Mouse (Mus musculus) CH12.LX (cell line): Measurements from ENCODE around the gene Srgn. TPM values are rescaled to one million over a fixed set of nuclear protein-coding genes. Genes with fewer than 3 reads are reported as not detected.

Source experiments
- DNase-seq: peaks from one replicate; pipeline ENCODE4 v3.0.0-alpha.2; 2013; ENCODE audit errors: extremely low read depth
- H3K27ac ChIP-seq: 2 replicates; pipeline ENCODE4 v1.5.1; 2012; ENCODE audit warnings: low read depth, mild to moderate bottlenecking, control low read depth, moderate library complexity; ENCODE audit not compliant: insufficient read depth
- H3K27me3 ChIP-seq: replicated peaks from 2 replicates; pipeline ENCODE3; 2012; ENCODE audit warnings: inconsistent platforms
- H3K36me3 ChIP-seq, 2 experiments: replicated peaks in 1 of 2; 2 replicates each; pipeline versions ENCODE3 to v1.6.1; 2012; ENCODE audit warnings: inconsistent platforms in 1 of 2, low read length in 1 of 2, mild to moderate bottlenecking in 1 of 2, mixed read lengths in 1 of 2, moderate library complexity in 1 of 2; ENCODE audit not compliant: control insufficient read depth in 1 of 2, insufficient read depth in 1 of 2
- H3K4me1 ChIP-seq, 2 experiments: 2 replicates each; pipeline ENCODE4 v1.6.1; 2012; ENCODE audit warnings: inconsistent platforms in 1 of 2, moderate library complexity in 1 of 2; ENCODE audit not compliant: insufficient read depth in 2 of 2, control insufficient read depth in 1 of 2
- H3K4me2 ChIP-seq: 2 replicates; pipeline ENCODE4 v1.6.1; 2012; ENCODE audit warnings: low read depth, mild to moderate bottlenecking, control low read depth; ENCODE audit not compliant: poor library complexity, insufficient read depth, severe bottlenecking
- H3K4me3 ChIP-seq, 3 experiments: fragments of 150-350 bp in 1 of 3; sonication (generic) in 1 of 3; replicated peaks in 1 of 3; 2 replicates each; pipeline versions ENCODE3 to v1.5.1; 2011 to 2012; ENCODE audit warnings: low read depth in 2 of 3, low read length in 2 of 3, mild to moderate bottlenecking in 2 of 3, moderate library complexity in 2 of 3, control low read depth in 1 of 3, improper control_type of control experiment in 1 of 3, inconsistent platforms in 1 of 3, mixed read lengths in 1 of 3; ENCODE audit not compliant: poor library complexity in 1 of 3
- H3K79me2 ChIP-seq: replicated peaks from 2 replicates; pipeline ENCODE4 v1.6.1; 2012; ENCODE audit warnings: mild to moderate bottlenecking, moderate library complexity; ENCODE audit not compliant: control insufficient read depth, poor library complexity, insufficient read depth, severe bottlenecking; ENCODE audit errors: extremely low read depth
- H3K9ac ChIP-seq: 2 replicates; pipeline ENCODE4 v1.6.1; 2012; ENCODE audit warnings: low read depth, mild to moderate bottlenecking, control low read depth, moderate library complexity; ENCODE audit not compliant: insufficient read depth
- H3K9me3 ChIP-seq: replicated peaks from 2 replicates; pipeline ENCODE3; 2012; ENCODE audit warnings: low read length, inconsistent platforms, mixed read lengths
- CHD2 ChIP-seq: IDR thresholded peaks from 2 replicates; pipeline ENCODE4 v1.6.1; 2011; ENCODE audit warnings: low read length, improper control_type of control experiment
- E2F4 ChIP-seq: IDR thresholded peaks from 2 replicates; pipeline ENCODE4 v1.6.1; 2011; ENCODE audit warnings: low read depth, low read length, improper control_type of control experiment; ENCODE audit not compliant: insufficient replicate concordance
- ELF1 ChIP-seq: IDR thresholded peaks from 2 replicates; pipeline ENCODE4 v1.6.1; 2014; ENCODE audit warnings: low read depth, mild to moderate bottlenecking, inconsistent platforms, low read length, improper control_type of control experiment
- EP300 ChIP-seq: IDR thresholded peaks from 2 replicates; pipeline ENCODE4 v1.6.1; 2011; ENCODE audit warnings: low read length, improper control_type of control experiment
- ETS1 ChIP-seq: conservative IDR thresholded peaks from 2 replicates; pipeline ENCODE4 v1.6.1; 2012; ENCODE audit warnings: low read depth, mild to moderate bottlenecking, inconsistent platforms, low read length, improper control_type of control experiment, moderate library complexity
- GABPA ChIP-seq: IDR thresholded peaks from 2 replicates; pipeline ENCODE4 v1.6.1; 2012; ENCODE audit warnings: low read depth, low read length, improper control_type of control experiment, inconsistent platforms; ENCODE audit not compliant: insufficient replicate concordance
- HCFC1 ChIP-seq: IDR thresholded peaks from 2 replicates; pipeline ENCODE4 v1.6.1; 2012; ENCODE audit warnings: low read depth, mild to moderate bottlenecking, inconsistent platforms, low read length, improper control_type of control experiment
- IRF4 ChIP-seq: IDR thresholded peaks from 2 replicates; pipeline ENCODE4 v1.6.1; 2014; ENCODE audit warnings: low read depth, mild to moderate bottlenecking, inconsistent platforms, low read length, improper control_type of control experiment
- KAT2A ChIP-seq: IDR thresholded peaks from 2 replicates; pipeline ENCODE4 v1.6.1; 2012; ENCODE audit warnings: low read length, improper control_type of control experiment, inconsistent platforms; ENCODE audit not compliant: insufficient replicate concordance
- MAX ChIP-seq: IDR thresholded peaks from 2 replicates; pipeline ENCODE4 v1.6.1; 2011; ENCODE audit warnings: low read length, improper control_type of control experiment
- MXI1 ChIP-seq: IDR thresholded peaks from 2 replicates; pipeline ENCODE4 v1.6.1; 2011; ENCODE audit warnings: mild to moderate bottlenecking, low read depth, low read length, improper control_type of control experiment
- MYC ChIP-seq: IDR thresholded peaks from 2 replicates; pipeline ENCODE4 v1.6.1; 2011; ENCODE audit warnings: low read depth, mild to moderate bottlenecking, improper control_type of control experiment, low read length
- NELFE ChIP-seq: IDR thresholded peaks from 2 replicates; pipeline ENCODE4 v1.6.1; 2011; ENCODE audit warnings: low read depth, low read length, improper control_type of control experiment
- POLR2A ChIP-seq: IDR thresholded peaks from 2 replicates; pipeline ENCODE4 v1.6.1; 2011; ENCODE audit warnings: low read depth, mild to moderate bottlenecking, improper control_type of control experiment, low read length
- POLR2AphosphoS2 ChIP-seq: IDR thresholded peaks from 2 replicates; pipeline ENCODE4 v1.6.1; 2011; ENCODE audit warnings: low read depth, low read length, improper control_type of control experiment
- TCF12 ChIP-seq: IDR thresholded peaks from 2 replicates; pipeline ENCODE4 v1.6.1; 2014; ENCODE audit warnings: low read depth, mild to moderate bottlenecking, inconsistent platforms, low read length, improper control_type of control experiment
- dilution Hi-C: fragments of 300-500 bp; cut with MboI; formaldehyde crosslinking; loops from 2 replicates; pipeline ENCODE4 v1.14.3; 2020; ENCODE audit warnings: low sequenced_read_pairs; ENCODE audit not compliant: extremely low pct_unique_long_range_greater_than_20kb, extremely low pct_ligation_motif_present
- in situ Hi-C: fragments of 300-500 bp; cut with MboI; formaldehyde crosslinking; loops from 3 replicates; pipeline ENCODE4 v1.14.3; 2019; ENCODE audit warnings: low sequenced_read_pairs, low pct_ligation_motif_present, low pct_unique_long_range_greater_than_20kb, mixed read lengths
- polyA plus RNA-seq: library from polyadenylated mRNA; unstranded; fragments of >175 nt; gene quantifications from 2 replicates; pipeline ENCODE4 v1.2.1, GENCODE M21; 2012; ENCODE audit warnings: low read depth; ENCODE audit not compliant: insufficient read length
- total RNA-seq, 2 experiments: library from RNA; depleted of rRNA; stranded (reverse); fragments of 300-350 nt in 1 of 2; fragments of >200 nt in 1 of 2; gene quantifications; 2 replicates each; pipeline ENCODE4 v1.2.3; 2012 to 2014

Gene Srgn
- total and polyA plus RNA-seq, 3 experiments, result 189 to 519 (median 516) TPM

GRCm38 (mm10) chr10:62541499-62541898 is 14.2 kb upstream of the Srgn start (continued):
- TF ChIP-seq E2F4 (no peak), POLR2AphosphoS2 (no peak), ETS1 (peak; percentile 83), MYC (peak; percentile 87)
- TF ChIP-seq, all 38 proteins: peak for 24

GRCm38 (mm10) chr10:62540800-62541199 is 13.5 kb upstream of the Srgn start:
- no peaks in the 10 kb centered on the region for H3K27me3 ChIP-seq
- peak overlapping the region; percentile 38 to 67 (median 62) for H3K4me3 ChIP-seq
- dilution Hi-C loops (no loop called here), in situ Hi-C loops (loop anchor here (5.0 kb wide), 1 partner anchor 33 kb away; no protein-coding TSS in a partner anchor)
- H3K27ac ChIP-seq, result peak overlapping the region; percentile 100
- H3K4me1 ChIP-seq, result peaks cover 10 to 55% of the 10 kb centered on the region in 2 experiments
- peak overlapping the region; percentile 87 for H3K9ac ChIP-seq
- DNase-seq, result peak; percentile 73
- TF ChIP-seq MAX, result peak; percentile 51; the same call in 1 of the 2 replicates
- TF ChIP-seq MXI1, result no peak
- TF ChIP-seq NELFE, result peak; percentile 27; the same call in 1 of the 2 replicates
- TF ChIP-seq POLR2A, result peak; percentile 15; the same call in 1 of the 2 replicates
- TF ChIP-seq IRF4, result peak; percentile 5; the same call in 1 of the 2 replicates
- no peak for TF ChIP-seq CHD2
- H3K4me2 ChIP-seq, result peak overlapping the region; percentile 91
- H3K79me2 ChIP-seq, result no peaks in the 10 kb centered on the region
- peaks cover 9 to 17% of the 10 kb centered on the region in 2 experiments for H3K36me3 ChIP-seq
- no peaks in the 10 kb centered on the region for H3K9me3 ChIP-seq

GRCm38 (mm10) chr10:62534509-62534908 is 7.3 kb upstream of the Srgn start:
- Histone ChIP-seq H3K4me3 (no peak overlapping the region), H3K79me2 (no peaks in the 10 kb centered on the region), H3K27ac (no peak overlapping the region), H3K36me3 (peaks cover 7 to 8% of the 10 kb centered on the region in 2 experiments), H3K4me2 (no peak overlapping the region), H3K9ac (no peak overlapping the region), H3K9me3 (no peaks in the 10 kb centered on the region), H3K4me1 (peaks cover 10 to 18% of the 10 kb centered on the region in 2 experiments; a peak in 3 of 4 replicates), H3K27me3 (no peaks in the 10 kb centered on the region)
- in situ Hi-C loops, result no loop called here
- dilution Hi-C loops, result no loop called here
- TF ChIP-seq EP300 (no peak), MAX (no peak), ELF1 (no peak), HCFC1 (no peak), NELFE (no peak), E2F4 (no peak), IRF4 (no peak), GABPA (no peak), TCF12 (no peak), ETS1 (no peak), KAT2A (no peak), POLR2AphosphoS2 (no peak), CHD2 (no peak)
- DNase-seq, result no peak
